Mouse (Mus musculus) bone marrow macrophage, adult 2 months (primary cell): Measurements from ENCODE around the gene Mnt.

Experiments used
- CTCF ChIP-seq: IDR thresholded peaks from 2 replicates; pipeline ENCODE4 v1.5.1; 2012; ENCODE audit warnings: low read depth, mild to moderate bottlenecking, low read length, moderate library complexity
- POLR2A ChIP-seq: IDR thresholded peaks from 2 replicates; pipeline ENCODE4 v1.6.1; 2012; ENCODE audit warnings: mild to moderate bottlenecking, low read depth, low read length, borderline replicate concordance

GRCm38 (mm10) chr11:74864421-74864820 lies 33.7 kb downstream of the Mnt start:
- TF ChIP-seq POLR2A: no peak
- TF ChIP-seq CTCF: no peak
